Mouse (Mus musculus) neural tube, embryonic 15.5 days (tissue): Measurements from ENCODE around the gene Zic1. TPM values are rescaled to one million over a fixed set of nuclear protein-coding genes. Genes with fewer than 3 reads are reported as not detected.

Source experiments
- ATAC-seq: fragments of 200-750 bp; cut with Nextera tagmentation; 2 replicates; pipeline ENCODE4 v1.8.0; 2017; ENCODE audit warnings: mild to moderate bottlenecking, moderate TSS enrichment, moderate library complexity; ENCODE audit not compliant: low FRiP score
- H3K27ac ChIP-seq: fragments of 300-500 bp; sonication (generic); replicated peaks from 2 replicates; pipeline ENCODE4 v1.5.1; 2015; ENCODE audit warnings: mild to moderate bottlenecking, inconsistent platforms
- H3K27me3 ChIP-seq: fragments of 300-500 bp; sonication (generic); replicated peaks from 2 replicates; pipeline ENCODE4 v1.6.1; 2015; ENCODE audit warnings: inconsistent platforms
- H3K36me3 ChIP-seq: fragments of 300-500 bp; sonication (generic); 2 replicates; pipeline ENCODE4 v1.6.1; 2015; ENCODE audit warnings: inconsistent platforms
- H3K4me1 ChIP-seq: fragments of 300-500 bp; sonication (generic); 2 replicates; pipeline ENCODE4 v1.6.1; 2015; ENCODE audit warnings: inconsistent platforms
- H3K4me2 ChIP-seq: fragments of 300-500 bp; sonication (generic); 2 replicates; pipeline ENCODE4 v1.6.1; 2015; ENCODE audit warnings: inconsistent platforms, mild to moderate bottlenecking, moderate library complexity
- H3K4me3 ChIP-seq: fragments of 300-500 bp; sonication (generic); replicated peaks from 2 replicates; pipeline ENCODE4 v1.5.1; 2015; ENCODE audit warnings: mild to moderate bottlenecking, inconsistent platforms
- H3K9ac ChIP-seq: fragments of 300-500 bp; sonication (generic); replicated peaks from 2 replicates; pipeline ENCODE4 v1.6.1; 2015; ENCODE audit warnings: mild to moderate bottlenecking, inconsistent platforms
- H3K9me3 ChIP-seq: fragments of 300-500 bp; sonication (generic); replicated peaks from 2 replicates; pipeline ENCODE4 v1.6.1; 2016; ENCODE audit warnings: inconsistent platforms
- whole genome bisulfite sequencing: fragments of 180-500 bp; shearing (Covaris S2); methylation state at CpG from one replicate; pipeline ENCODE4 v1.1.7; 2015; ENCODE audit warnings: mixed read lengths; 5-methylcytosine and 5-hydroxymethylcytosine counted together
- polyA plus RNA-seq: library from polyadenylated mRNA; unstranded; fragments of >200 nt; fragmentation: Nextera tagmentation; extraction: Ambion mirVana; gene quantifications from 2 replicates; pipeline ENCODE4 v1.2.1, GENCODE M21; 2015

Zic1 gene
- polyA plus RNA-seq, 1 experiment from 2014 or later, result 13.2 TPM

- Histone ChIP-seq H3K36me3 (no peaks in the 10 kb centered on the region), H3K4me1 (peaks cover 15% of the 10 kb centered on the region), H3K27me3 (peaks cover 70% of the 10 kb centered on the region), H3K9me3 (no peaks in the 10 kb centered on the region), H3K4me2 (no peak overlapping the region), H3K27ac (peak overlapping the region; percentile 30; the same call in 1 of the 2 replicates), H3K4me3 (no peak overlapping the region), H3K9ac (no peak overlapping the region)
- ATAC-seq, result no peak
- 38% methylated on average over 3 of the region's 3 CpGs for WGBS
Measured at GRCm38 (mm10) chr9:91373811-91374575, 8.4 kb upstream of the Zic1 start.

GRCm38 (mm10) chr9:91371608-91372007, 6.0 kb upstream of the Zic1 start:
- H3K27me3 ChIP-seq, result peaks cover 60% of the 10 kb centered on the region
- H3K36me3 ChIP-seq, result no peaks in the 10 kb centered on the region
- peak overlapping the region; percentile 95; the same call in 1 of the 2 replicates for H3K27ac ChIP-seq
- H3K4me3 ChIP-seq, result no peak overlapping the region
- ATAC-seq, result no peak
- 0 out of 2 replicates have a peak, but pooled peaks cover 4% of the 10 kb centered on the region for H3K4me1 ChIP-seq
- no peak overlapping the region for H3K9ac ChIP-seq
- 20% methylated on average over 4 of the region's 4 CpGs for WGBS
- no peaks in the 10 kb centered on the region for H3K9me3 ChIP-seq
- H3K4me2 ChIP-seq, result peak overlapping the region; percentile 45

DNA sequence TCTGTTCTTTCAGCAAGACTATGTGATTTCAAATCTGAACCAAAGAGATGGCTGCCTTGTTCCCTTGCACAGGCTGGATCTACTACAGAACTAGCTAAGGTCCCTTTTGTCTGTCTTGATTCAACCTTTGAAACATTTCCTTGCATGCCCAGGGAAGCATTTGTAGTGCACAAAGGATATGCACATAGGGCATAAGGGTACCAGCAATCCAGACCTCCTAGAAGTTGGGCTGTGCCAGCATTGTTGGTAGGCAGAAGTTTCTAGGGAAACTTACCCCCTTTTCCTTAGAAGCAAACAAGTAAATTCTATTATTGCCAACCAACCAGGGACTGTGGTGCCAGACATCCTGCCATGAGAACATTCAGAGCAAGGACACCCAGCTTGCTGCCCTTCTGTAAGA, 5.4 kb upstream of the Zic1 start:
- ATAC-seq, result no peak
- H3K27ac ChIP-seq, result peak overlapping the region; percentile 95
- H3K4me3 ChIP-seq, result no peak overlapping the region
- H3K27me3 ChIP-seq, result peaks cover 54% of the 10 kb centered on the region
- no peaks in the 10 kb centered on the region for H3K36me3 ChIP-seq
- peak overlapping the region; percentile 36; the same call in 1 of the 2 replicates for H3K9ac ChIP-seq
- H3K4me2 ChIP-seq, result peak overlapping the region; percentile 45
- H3K4me1 ChIP-seq, result 0 out of 2 replicates have a peak, but pooled peaks cover 4% of the 10 kb centered on the region
- no peaks in the 10 kb centered on the region for H3K9me3 ChIP-seq

GRCm38 (mm10) chr9:91370191-91370708, 4.6 kb upstream of the Zic1 start:
- Histone ChIP-seq H3K4me2 (peak overlapping the region; percentile 45), H3K4me3 (peak overlapping the region; percentile 34), H3K27ac (peak overlapping the region; percentile 95), H3K9me3 (no peaks in the 10 kb centered on the region), H3K9ac (peak overlapping the region; percentile 38), H3K4me1 (0 out of 2 replicates have a peak, but pooled peaks cover 4% of the 10 kb centered on the region), H3K27me3 (peaks cover 51% of the 10 kb centered on the region), H3K36me3 (no peaks in the 10 kb centered on the region)
- ATAC-seq, result no peak
- 16% methylated on average over 6 of the region's 6 CpGs for WGBS

- Histone ChIP-seq H3K4me3 (peak overlapping the region; percentile 34), H3K9ac (peak overlapping the region; percentile 38), H3K36me3 (no peaks in the 10 kb centered on the region), H3K27ac (peak overlapping the region; percentile 95), H3K27me3 (peaks cover 45% of the 10 kb centered on the region), H3K4me2 (peak overlapping the region; percentile 45), H3K4me1 (peaks cover 8% of the 10 kb centered on the region), H3K9me3 (no peaks in the 10 kb centered on the region)
- no peak for ATAC-seq
- WGBS, result 7% methylated on average over 26 of the region's 26 CpGs
Measured at GRCm38 (mm10) chr9:91369293-91369991, 3.8 kb upstream of the Zic1 start.

GRCm38 (mm10) chr9:91368946-91369292, 3.3 kb upstream of the Zic1 start:
- Histone ChIP-seq H3K9ac (0 out of 2 replicates have a peak overlapping the region, but pooled peaks have one; percentile 26), H3K4me2 (peak overlapping the region; percentile 45), H3K4me1 (peaks cover 10% of the 10 kb centered on the region), H3K27ac (peak overlapping the region; percentile 95), H3K9me3 (no peaks in the 10 kb centered on the region), H3K27me3 (peaks cover 41% of the 10 kb centered on the region), H3K4me3 (peak overlapping the region; percentile 34), H3K36me3 (no peaks in the 10 kb centered on the region)
- no peak for ATAC-seq
- WGBS, result 8% methylated on average over 13 of the region's 13 CpGs

DNA sequence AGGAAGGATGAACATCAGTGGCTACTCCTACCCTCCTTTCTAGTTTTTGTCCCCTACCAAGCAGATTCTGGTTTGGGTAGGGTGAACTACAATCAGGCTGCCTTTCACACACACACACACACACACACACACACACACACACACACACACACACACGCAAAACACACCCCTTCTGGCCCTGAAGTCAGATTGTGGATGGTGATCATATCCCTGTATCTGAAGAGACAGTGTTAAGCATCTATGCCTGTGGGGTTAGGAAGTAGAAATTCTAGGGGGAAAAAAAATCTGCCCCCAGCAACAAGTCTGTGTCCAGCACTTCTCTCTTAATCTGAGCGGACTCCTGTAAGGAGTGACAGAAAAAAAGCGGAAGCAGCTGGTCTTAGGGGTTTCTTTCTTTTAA, 2.5 kb upstream of the Zic1 start:
- Histone ChIP-seq H3K9ac (0 out of 2 replicates have a peak overlapping the region, but pooled peaks have one; percentile 3), H3K4me1 (peaks cover 10% of the 10 kb centered on the region), H3K9me3 (no peaks in the 10 kb centered on the region), H3K27me3 (peaks cover 38% of the 10 kb centered on the region), H3K4me2 (peak overlapping the region; percentile 45), H3K27ac (peak overlapping the region; percentile 95), H3K36me3 (no peaks in the 10 kb centered on the region), H3K4me3 (peak overlapping the region; percentile 34; the same call in 1 of the 2 replicates)
- ATAC-seq, result no peak
- 12% methylated on average over 3 of the region's 3 CpGs for WGBS

- 3% methylated on average over 30 of the region's 30 CpGs for WGBS
- Histone ChIP-seq H3K4me2 (peak overlapping the region; percentile 53), H3K27ac (peak overlapping the region; percentile 95), H3K4me1 (peaks cover 10% of the 10 kb centered on the region), H3K36me3 (no peaks in the 10 kb centered on the region), H3K4me3 (peak overlapping the region; percentile 59), H3K9me3 (no peaks in the 10 kb centered on the region), H3K9ac (peak overlapping the region; percentile 37), H3K27me3 (peaks cover 30% of the 10 kb centered on the region)
- no peak for ATAC-seq
Measured at GRCm38 (mm10) chr9:91366999-91367811, 1.6 kb upstream of the Zic1 start.

DNA sequence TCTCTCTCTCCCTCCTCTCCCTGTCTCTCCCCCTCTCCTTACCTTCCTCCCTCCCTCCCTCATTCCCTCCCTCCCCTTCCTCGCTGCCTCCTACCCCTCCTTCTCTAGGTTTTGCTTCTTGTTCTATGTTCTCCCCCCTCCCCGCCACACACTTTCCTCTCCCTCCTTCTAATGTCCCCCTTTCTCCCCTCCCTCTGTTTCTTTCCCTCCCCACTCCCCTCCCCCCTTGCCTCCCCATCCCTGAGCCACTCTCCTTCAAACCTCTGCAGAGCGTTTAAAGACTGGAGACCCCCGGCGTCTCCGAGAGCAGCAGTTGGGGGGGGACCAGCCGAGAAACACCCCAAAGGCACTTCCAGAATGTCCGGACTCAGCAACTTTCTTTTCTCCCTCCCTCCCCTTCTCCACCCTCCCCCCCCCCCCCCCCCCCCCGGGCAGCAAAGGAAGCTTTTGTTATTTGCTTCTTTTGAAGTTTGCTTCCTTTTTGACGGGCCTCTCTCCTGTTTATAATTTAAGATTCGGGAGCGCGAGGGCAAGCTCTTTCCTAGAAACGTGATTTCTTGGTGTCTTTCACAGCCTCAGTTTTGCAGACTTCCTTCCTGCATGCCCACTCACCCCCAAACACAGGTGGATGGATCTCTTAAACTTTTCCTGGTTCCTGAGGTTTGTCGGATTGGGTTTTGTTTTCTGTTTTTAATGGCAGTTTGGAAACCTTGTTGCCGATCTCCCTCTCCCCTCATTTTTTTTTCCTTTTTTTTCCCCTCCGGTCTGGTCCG, 802 bp upstream of the Zic1 start:
- Histone ChIP-seq H3K4me2 (peak overlapping the region; percentile 53), H3K4me3 (peak overlapping the region; percentile 59), H3K9ac (peak overlapping the region; percentile 37), H3K27me3 (peaks cover 29% of the 10 kb centered on the region), H3K9me3 (no peaks in the 10 kb centered on the region), H3K4me1 (peaks cover 10% of the 10 kb centered on the region), H3K36me3 (no peaks in the 10 kb centered on the region), H3K27ac (peak overlapping the region; percentile 95)
- peak; percentile 39 for ATAC-seq
- WGBS, result under 1% methylated on average over 18 of the region's 18 CpGs

GRCm38 (mm10) chr9:91364971-91365501, 574 bp downstream of the Zic1 start:
- peak; percentile 42 for ATAC-seq
- H3K36me3 ChIP-seq, result no peaks in the 10 kb centered on the region
- H3K4me1 ChIP-seq, result peaks cover 10% of the 10 kb centered on the region
- peak overlapping the region; percentile 59 for H3K4me3 ChIP-seq
- H3K9ac ChIP-seq, result peak overlapping the region; percentile 76
- no peaks in the 10 kb centered on the region for H3K9me3 ChIP-seq
- H3K27ac ChIP-seq, result peak overlapping the region; percentile 95
- WGBS, result under 1% methylated on average over 41 of the region's 42 CpGs
- H3K4me2 ChIP-seq, result peak overlapping the region; percentile 53
- H3K27me3 ChIP-seq, result peaks cover 15% of the 10 kb centered on the region
